Comparison of ENCODE assay signal across 31 mouse cellular contexts in genomic region chrX:31176137-31176536, GRCm38 (mm10). TPM values are rescaled to one million over a fixed set of nuclear protein-coding genes. Genes with fewer than 3 reads are reported as not detected.
"Had no signal": no experiment of that assay in that cellular context is flagged by ENCODE, and none has a peak within 500 bp of the region (broad histone marks: within the 10 kb centered on the region; RNA-seq: fewer than 3 reads in every experiment).

No protein-coding gene starts in this region.

RNA-seq across cellular contexts. Expression of gene Btbd35f29, which starts 58.7 kb away (rescaled TPM):
- polyA plus RNA-seq: limb, embryonic 10.5 days; limb, embryonic 11.5 days; limb, embryonic 12.5 days; limb, embryonic 13.5 days; limb, embryonic 14.5 days; limb, embryonic 15.5 days; liver, adult 2 months; liver, embryonic 11.5 days; liver, embryonic 12.5 days; liver, embryonic 13.5 days; liver, embryonic 14.5 days; liver, embryonic 15.5 days; liver, embryonic 16.5 days; liver, postnatal 0 days; lung, adult 2 months; lung, embryonic 14.5 days; lung, embryonic 15.5 days; lung, embryonic 16.5 days; lung, postnatal 0 days; macrophage; midbrain, embryonic 10.5 days; midbrain, embryonic 11.5 days; midbrain, embryonic 12.5 days; midbrain, embryonic 13.5 days; midbrain, embryonic 14.5 days; midbrain, embryonic 15.5 days; midbrain, embryonic 16.5 days; midbrain, postnatal 0 days; myocyte; neural tube, embryonic 11.5 days; neural tube, embryonic 12.5 days had no signal
